Mouse (Mus musculus) T-helper 17 cell (primary cell): ENCODE measurements around the gene Mllt10.

Experiments
- in situ Hi-C, 2 experiments: fragments of 300-600 bp; cut with MboI, MseI; formaldehyde crosslinking; loops; 1 replicate in 1 of 2; 2 replicates in 1 of 2; pipeline ENCODE4 v1.15.1; 2025; ENCODE audit warnings: high pct_unique_total_duplicates in 2 of 2

The Mllt10 gene

GRCm38 (mm10) chr2:18055016-18055928 is at the start of gene Mllt10:
Mllt10 (plus strand) TSS chr2:18055237.
- in situ Hi-C loops = loop anchor here (10.0 to 25.0 kb wide), 2 partner anchors 350 to 907 kb away; no protein-coding TSS in a partner anchor

GRCm38 (mm10) chr2:18011226-18011625 is 43.8 kb upstream of the Mllt10 start:
- in situ Hi-C loops = loop anchor here in 1 of 2 experiments (5.0 kb wide), 1 partner anchor 96 kb away; no protein-coding TSS in a partner anchor

- in situ Hi-C loops = loop anchor here in 1 of 2 experiments (5.0 kb wide), 1 partner anchor 94 kb away; no protein-coding TSS in a partner anchor
These were observed 42.2 kb upstream of the Mllt10 start for GRCm38 (mm10) chr2:18012866-18013265.

GRCm38 (mm10) chr2:18015581-18015980 is 39.5 kb upstream of the Mllt10 start:
- in situ Hi-C loops = no loop called here

GRCm38 (mm10) chr2:18016639-18017038 is 38.4 kb upstream of the Mllt10 start:
- in situ Hi-C loops = no loop called here

GRCm38 (mm10) chr2:18017321-18017720 is 37.7 kb upstream of the Mllt10 start:
- in situ Hi-C loops = no loop called here

- in situ Hi-C loops = no loop called here
These were observed 35.9 kb upstream of the Mllt10 start for GRCm38 (mm10) chr2:18019122-18019521.

- in situ Hi-C loops = no loop called here
These were observed 32.2 kb upstream of the Mllt10 start for GRCm38 (mm10) chr2:18022886-18023285.

GRCm38 (mm10) chr2:18025116-18025515 is 29.9 kb upstream of the Mllt10 start:
- in situ Hi-C loops = loop anchor here (5.0 kb wide), 2 partner anchors 42 to 577 kb away; no protein-coding TSS in a partner anchor

- in situ Hi-C loops = loop anchor here (5.0 kb wide), 2 partner anchors 42 to 577 kb away; no protein-coding TSS in a partner anchor
These were observed 29.3 kb upstream of the Mllt10 start for GRCm38 (mm10) chr2:18025781-18026115.

- in situ Hi-C loops = loop anchor here (5.0 kb wide), 2 partner anchors 41 to 576 kb away; no protein-coding TSS in a partner anchor
These were observed 28.7 kb upstream of the Mllt10 start for GRCm38 (mm10) chr2:18026116-18026947.

GRCm38 (mm10) chr2:18027448-18028139 is 27.4 kb upstream of the Mllt10 start:
- in situ Hi-C loops = loop anchor here (5.0 kb wide), 2 partner anchors 40 to 575 kb away; no protein-coding TSS in a partner anchor

- in situ Hi-C loops = loop anchor here (5.0 kb wide), 2 partner anchors 39 to 574 kb away; no protein-coding TSS in a partner anchor
These were observed 26.7 kb upstream of the Mllt10 start for GRCm38 (mm10) chr2:18028140-18029021.

GRCm38 (mm10) chr2:18029656-18030055 is 25.4 kb upstream of the Mllt10 start:
- in situ Hi-C loops = loop anchor here (5.0 kb wide), 4 partner anchors 38 to 573 kb away; no protein-coding TSS in a partner anchor

- in situ Hi-C loops = loop anchor here in 1 of 2 experiments (5.0 kb wide), 2 partner anchors 107 to 182 kb away; no protein-coding TSS in a partner anchor
These were observed 24.5 kb upstream of the Mllt10 start for GRCm38 (mm10) chr2:18030581-18030980.

GRCm38 (mm10) chr2:18031271-18031821 is 23.7 kb upstream of the Mllt10 start:
- in situ Hi-C loops = loop anchor here in 1 of 2 experiments (5.0 kb wide), 2 partner anchors 106 to 181 kb away; no protein-coding TSS in a partner anchor

GRCm38 (mm10) chr2:18031831-18032537 is 23.1 kb upstream of the Mllt10 start:
- in situ Hi-C loops = loop anchor here in 1 of 2 experiments (5.0 kb wide), 2 partner anchors 105 to 180 kb away; no protein-coding TSS in a partner anchor

- in situ Hi-C loops = loop anchor here in 1 of 2 experiments (5.0 kb wide), 2 partner anchors 105 to 180 kb away; no protein-coding TSS in a partner anchor
These were observed 22.5 kb upstream of the Mllt10 start for GRCm38 (mm10) chr2:18032538-18032895.
